Mouse (Mus musculus): Measurements from ENCODE around the gene Zfp574. TPM values are rescaled to one million over a fixed set of nuclear protein-coding genes. Genes with fewer than 3 reads are reported as not detected.
"Not testable (repeated sequence)": the region's sequence is repeated elsewhere in the genome, so short reads cannot be mapped to it uniquely, and the experiment has no call there.

The Zfp574 gene
- 10 to 100 TPM; 29.2 to 29.6 TPM for total RNA-seq (2021)

DNA sequence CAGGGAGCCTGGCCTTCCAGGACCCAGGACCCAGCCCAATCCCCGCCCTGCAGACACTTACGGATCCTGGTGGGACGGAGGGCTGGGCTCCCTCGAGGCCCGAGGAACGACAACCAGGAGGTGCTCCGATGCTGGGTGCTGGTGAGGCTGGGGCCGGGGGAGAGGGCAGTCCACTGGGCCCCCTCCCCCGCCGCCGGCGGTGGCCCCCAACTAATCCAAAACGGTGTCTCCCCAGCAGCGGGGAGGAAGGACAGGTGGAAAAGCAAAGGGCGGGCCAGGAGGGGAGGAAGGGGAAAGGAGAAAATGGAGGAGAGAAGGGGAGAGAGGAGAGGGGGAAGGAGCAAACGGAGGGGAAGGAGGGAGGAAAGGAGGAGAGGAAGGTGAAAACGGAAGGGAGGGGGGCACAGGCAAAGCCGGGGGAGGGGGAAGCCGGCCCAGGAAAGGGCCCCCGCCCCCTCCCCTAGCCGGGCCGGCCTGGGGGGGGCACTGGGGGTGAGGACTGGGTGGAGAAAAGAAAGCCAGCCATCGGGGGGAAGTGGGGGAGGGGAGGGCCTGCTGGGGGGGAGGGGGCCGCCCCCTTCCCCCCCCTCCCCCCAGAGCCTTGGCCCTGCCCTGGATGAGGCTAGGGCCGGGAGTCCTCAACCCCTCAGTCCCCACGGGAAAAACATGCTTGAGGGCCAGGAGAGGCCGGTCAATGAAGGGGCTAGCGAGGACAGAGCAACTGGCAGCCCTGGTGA, at the start of gene Zfp574, which contains the start of gene Grik5:
Zfp574 (plus strand) TSS at position 589 of the 737 bp plus-strand sequence.
Grik5 (minus strand) TSS at position 368 of the 737 bp plus-strand sequence.
- no peak for DNase-seq (ENCODE audit: extremely low spot score in 1 of 2, low spot score in 1 of 2)

DNA sequence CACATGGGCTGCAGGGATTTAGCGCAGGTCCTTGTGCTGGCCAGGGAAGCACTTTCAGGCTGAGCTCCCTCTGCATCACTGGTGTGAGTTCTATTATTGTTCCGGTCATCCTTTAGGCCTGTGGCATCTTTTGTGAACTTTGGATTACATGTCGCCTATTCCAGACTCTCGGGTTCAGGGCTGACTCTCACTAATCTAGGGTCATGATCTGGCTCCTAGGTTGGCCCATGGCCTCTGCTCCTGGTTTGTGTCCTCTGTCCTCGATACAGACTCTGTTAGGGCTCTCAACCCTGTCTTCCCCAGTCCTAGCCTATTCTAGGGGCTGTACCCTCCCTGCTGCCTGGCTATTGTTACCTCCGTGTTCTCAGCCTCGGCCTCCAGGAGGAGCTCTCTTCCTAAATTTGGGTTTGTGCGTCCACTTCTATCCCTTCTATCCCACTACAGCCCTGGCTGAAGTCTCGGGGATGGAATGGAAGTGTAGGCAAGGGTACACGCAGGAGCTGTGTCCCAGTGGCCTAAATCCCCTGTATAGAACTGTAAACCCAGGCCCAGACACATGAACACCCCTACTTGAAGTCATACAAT, 46.4 kb upstream of the Zfp574 start:
- DNase-seq (ENCODE audit: extremely low spot score in 1 of 2, low spot score in 1 of 2) = peak in 1 of 2 experiments; percentile 32

DNA sequence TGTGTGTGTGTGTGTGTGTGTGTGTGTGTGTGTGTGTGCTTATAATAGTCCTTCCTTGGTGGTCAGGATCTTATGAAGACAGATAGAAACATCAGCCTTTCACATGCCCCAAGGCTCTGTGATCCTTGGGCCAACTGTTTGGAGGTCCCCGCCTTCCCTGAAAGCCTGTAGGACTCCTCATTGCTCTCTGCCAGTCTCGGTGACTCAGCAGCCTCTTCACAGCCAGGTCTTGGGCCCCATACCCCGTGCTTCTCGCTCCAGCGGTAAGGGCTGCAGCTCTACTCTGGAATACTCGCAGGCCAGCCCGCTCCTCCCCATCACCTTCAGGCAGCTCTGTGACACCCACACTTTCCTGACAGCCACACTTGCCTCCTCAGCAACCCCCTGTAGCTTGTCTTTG, 45.9 kb upstream of the Zfp574 start:
- DNase-seq (ENCODE audit: extremely low spot score in 1 of 2, low spot score in 1 of 2) = no peak

DNA sequence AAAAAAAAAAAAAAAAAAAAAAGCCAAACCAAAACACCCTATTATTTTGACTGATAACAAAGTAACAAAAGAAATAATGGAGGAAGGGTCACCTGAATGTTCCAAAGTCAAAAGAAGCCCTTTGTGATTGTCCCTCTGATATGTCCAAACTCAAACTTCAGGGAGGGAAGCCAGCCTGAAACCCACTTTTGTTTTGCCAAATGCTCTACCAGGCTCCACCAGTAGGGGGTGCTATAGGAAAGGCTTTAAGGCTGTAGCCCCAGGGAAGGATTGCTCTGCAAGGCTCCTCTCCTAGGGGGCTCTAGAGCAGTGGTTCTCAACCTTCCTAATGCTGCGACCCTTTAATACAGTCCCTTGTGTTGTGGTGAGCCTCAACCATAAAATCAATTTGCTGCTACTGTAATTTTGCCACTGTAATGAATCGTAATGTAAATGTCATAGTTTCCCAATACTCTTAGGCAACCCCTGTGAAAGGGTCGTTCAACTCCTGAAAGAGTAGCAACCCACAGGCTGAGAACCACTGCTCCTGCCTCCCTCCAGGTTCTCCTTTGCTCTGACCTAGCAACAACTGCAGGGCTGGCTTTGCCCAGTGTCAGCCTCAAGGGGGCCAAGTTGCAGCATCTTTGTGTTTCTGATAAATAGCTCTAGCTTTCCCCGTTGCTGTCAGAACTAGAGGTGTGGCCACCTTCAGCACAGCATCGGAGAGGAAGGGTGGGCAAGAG, 42.2 kb upstream of the Zfp574 start:
- peak; percentile 78 to 95 for DNase-seq (ENCODE audit: extremely low spot score in 1 of 2, low spot score in 1 of 2)

DNA sequence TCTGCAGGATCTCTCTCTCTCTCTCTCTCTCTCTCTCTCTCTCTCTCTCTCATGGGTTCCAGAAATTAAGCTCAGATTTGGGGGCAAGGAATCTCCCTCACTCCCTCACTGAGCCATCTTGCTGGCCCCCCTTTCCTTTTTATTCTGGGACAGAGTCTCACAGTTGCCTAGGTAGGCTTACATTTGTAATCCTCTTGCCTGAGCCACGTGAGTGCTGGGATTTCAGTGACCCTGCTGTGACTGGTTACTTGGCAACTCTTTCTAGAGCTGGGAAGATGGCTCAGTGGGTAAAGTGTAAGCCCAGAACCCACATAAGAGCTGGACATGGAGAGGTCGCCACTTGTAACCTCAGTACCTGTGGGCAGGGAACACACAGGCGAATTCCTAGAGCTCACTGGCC, 40.8 kb upstream of the Zfp574 start:
- no peak for DNase-seq (ENCODE audit: extremely low spot score in 1 of 2, low spot score in 1 of 2)

DNA sequence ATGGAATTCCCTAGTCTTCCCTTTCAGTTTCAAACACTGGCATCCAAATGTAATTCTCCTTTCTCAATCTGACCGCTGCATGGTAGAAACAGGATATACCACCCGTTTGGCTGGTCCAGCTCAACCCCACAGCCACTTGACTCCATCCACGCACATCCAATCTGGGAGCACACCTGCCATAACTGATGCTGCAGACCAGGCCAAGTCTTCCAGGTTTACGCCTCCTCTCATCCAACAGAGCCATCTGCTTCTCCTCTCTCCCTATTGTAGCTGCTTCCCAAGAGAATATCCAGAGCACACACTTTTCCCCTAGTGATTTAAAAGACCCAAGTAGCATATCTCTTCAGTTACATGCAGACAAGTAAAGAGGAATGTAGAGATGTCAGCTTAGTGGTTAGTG, 37.6 kb upstream of the Zfp574 start:
- no peak for DNase-seq (ENCODE audit: extremely low spot score in 1 of 2, low spot score in 1 of 2)

DNA sequence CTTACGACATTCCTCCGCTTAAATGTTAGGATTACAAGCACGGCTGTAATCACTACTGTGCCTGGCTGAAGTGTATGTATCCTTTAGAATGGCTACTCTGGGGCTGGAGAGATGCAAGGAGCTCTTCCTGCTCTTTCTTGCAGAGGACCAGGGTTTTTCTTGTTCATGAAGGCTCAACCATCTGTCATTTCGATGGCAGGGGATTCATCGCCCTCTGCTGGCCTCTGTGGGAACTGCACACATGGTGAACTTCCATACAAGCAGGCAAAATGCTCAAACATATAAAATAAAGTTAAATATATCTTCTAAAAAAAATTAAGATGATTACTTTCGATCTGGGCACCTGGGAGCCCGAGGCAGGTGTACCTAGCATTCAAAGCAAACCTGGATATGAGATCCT, 36.5 kb upstream of the Zfp574 start:
- peak; percentile 80 to 95 for DNase-seq (ENCODE audit: extremely low spot score in 1 of 2, low spot score in 1 of 2)

DNA sequence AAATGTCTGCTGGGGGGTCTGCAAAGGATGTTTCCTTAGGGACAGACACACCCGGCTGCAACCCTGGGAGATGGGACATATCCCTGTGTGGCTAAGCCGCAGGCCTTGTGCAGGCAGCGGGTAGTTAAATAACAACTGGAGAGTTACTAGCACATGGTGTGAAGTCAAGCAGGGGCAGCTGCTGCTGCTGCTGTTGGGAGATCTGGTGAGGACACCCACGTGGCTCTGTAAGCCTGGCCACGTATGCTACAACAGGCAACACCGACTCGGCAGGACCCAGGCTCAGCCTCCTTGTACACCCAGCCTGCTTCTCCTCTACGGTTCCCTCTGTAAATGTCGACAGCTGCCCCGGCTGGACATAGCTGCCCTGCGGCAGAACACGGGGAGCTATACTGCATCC, 30.4 kb upstream of the Zfp574 start:
- DNase-seq (ENCODE audit: extremely low spot score in 1 of 2, low spot score in 1 of 2) = no peak

DNA sequence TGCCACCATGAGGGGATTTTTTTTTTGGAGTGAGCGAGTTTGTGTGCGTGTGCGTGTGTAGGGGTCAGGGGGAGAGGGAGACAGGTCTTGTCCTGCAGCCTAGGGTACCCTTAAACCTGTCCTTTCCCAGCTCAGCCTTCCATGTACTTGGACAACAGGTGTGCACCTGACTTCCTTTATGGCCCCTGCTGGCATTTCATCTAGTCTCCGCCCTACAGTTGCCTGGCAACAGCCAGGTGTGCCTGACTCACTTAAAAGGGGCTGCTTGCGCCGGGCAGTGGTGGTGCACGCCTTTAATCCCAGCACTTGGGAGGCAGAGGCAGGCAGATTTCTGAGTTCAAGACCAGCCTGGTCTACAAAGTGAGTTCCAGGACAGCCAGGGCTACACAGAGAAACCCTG, 27.8 kb upstream of the Zfp574 start:
- DNase-seq (ENCODE audit: extremely low spot score in 1 of 2, low spot score in 1 of 2) = not testable (repeated sequence)

DNA sequence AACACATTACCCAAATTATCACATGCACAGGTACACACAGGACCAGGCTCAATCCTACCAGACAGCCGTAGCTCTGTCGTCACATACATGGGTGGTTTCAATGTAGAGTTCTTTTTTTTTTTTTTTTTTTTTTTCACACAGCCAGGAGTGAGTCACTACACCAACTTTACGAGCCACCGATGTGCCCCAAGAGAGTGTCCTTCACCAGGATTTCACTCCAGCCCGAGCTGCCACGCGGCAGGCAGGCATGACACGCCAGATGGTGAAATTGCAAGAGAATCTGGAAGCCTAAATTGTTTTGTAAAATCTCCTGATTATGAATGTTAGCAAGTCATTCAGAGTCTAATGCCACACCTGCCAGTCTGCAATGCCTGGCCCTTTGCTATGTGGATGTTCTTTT, 25.0 kb upstream of the Zfp574 start:
- no peak for DNase-seq (ENCODE audit: extremely low spot score in 1 of 2, low spot score in 1 of 2)

DNA sequence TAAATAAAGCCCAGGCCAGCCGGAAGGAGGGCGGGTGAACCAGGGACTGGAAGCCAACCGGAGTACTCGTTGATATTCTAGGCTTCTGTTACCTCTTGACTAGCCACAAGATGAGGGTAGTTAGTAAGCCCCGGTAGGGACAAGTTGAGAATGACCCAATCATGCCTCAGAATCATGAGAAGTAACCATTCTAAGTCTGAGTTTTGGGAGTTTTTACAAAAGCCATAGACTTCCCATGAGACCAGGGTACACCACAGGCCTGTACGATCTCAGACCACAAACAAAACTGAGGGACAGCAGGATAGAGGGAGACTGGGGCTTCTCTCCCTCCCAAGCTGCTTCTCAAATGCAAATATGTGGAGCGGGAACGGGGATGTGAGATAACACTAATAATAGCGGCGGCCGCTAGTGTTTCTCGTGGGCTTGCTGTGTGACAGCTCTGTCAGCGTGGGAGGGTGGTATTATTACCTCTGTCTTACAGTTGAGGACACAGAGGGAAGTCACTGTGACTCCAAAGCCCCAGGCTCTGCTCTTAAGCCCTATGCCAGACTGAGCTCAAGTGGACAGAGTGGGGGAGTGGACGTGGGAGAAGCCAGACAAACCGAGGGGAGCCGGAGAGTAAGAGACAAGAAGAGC, 23.0 kb upstream of the Zfp574 start:
- no peak for DNase-seq (ENCODE audit: extremely low spot score in 1 of 2, low spot score in 1 of 2)

DNA sequence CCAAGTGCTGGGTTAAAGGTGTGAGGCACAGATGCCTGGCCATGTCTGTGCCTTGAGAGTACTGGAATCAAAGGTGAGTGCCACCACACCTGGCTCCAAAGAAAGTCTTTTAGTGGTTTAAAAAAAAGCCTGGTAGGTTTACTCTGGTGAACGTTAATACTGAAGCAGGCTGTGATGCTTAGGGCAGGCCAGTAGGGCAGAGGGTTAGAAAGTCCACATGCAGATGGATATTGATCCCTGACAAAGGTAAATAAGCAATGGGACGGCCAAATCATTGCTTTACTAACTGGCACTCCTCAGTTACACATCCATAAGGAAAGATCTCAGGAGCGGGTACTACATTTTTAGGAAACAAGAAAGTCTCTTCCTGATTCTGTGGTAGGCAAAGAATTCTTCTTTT, 19.8 kb upstream of the Zfp574 start:
- DNase-seq (ENCODE audit: extremely low spot score in 1 of 2, low spot score in 1 of 2) = no peak

DNA sequence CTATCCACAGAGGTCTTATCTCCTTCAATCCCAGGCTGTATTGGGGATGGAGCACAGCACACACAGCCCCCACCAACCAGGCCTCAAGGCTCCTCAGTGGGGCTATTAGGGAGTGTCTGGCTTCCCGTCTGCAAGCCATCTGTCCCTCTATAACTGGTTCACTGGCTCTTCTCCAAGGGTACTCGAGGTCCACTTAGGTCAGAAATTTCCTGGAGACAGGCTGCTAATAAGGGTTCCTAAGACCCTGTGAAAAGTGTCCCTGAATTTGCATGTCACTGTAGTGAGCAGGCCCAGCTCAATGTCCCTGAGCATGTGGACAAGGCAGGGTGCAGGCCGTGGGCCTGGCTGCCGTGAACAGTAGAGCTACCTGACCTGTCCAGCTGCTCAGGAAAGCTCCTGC, 15.4 kb upstream of the Zfp574 start:
- no peak for DNase-seq (ENCODE audit: extremely low spot score in 1 of 2, low spot score in 1 of 2)

DNA sequence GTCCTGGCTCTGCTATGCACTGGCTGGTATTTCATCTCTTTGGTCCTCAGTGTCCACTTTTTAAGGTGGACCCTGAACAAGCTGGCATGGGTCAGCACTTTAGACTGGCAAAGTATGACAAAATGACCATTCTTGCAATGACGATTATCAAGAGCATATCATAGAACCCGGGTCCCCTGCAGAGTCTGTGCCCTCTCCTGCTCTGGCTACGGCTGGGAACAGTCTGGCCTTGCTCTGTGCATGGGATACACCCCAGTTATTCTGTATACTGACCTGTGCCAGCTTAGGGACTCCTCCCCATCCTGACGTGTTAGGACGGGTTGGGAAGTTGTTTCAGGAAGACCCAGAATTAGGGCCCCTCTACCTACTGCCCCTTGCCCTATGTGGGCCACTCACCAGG, 14.5 kb upstream of the Zfp574 start:
- no peak for DNase-seq (ENCODE audit: extremely low spot score in 1 of 2, low spot score in 1 of 2)

DNA sequence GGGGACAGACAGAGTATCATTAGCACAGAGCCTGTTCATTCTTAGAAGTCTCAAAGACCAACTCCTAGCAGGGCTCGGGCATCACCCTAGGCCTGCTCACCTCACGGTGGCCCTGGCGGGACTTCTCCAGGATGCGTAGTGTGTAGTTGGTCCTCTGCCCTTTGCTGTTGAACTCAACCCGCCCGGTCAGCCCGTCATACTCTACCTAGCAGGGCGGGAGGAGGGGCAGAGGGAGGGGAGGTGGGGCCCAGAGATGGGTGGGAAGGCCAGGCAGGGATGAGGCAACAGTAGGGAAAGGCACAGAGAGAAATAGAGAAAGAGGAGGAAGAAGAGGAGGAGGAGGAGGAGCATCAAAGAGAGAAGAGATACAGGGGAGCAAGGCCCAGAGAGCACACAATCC, 14.0 kb upstream of the Zfp574 start:
- DNase-seq (ENCODE audit: extremely low spot score in 1 of 2, low spot score in 1 of 2) = no peak

DNA sequence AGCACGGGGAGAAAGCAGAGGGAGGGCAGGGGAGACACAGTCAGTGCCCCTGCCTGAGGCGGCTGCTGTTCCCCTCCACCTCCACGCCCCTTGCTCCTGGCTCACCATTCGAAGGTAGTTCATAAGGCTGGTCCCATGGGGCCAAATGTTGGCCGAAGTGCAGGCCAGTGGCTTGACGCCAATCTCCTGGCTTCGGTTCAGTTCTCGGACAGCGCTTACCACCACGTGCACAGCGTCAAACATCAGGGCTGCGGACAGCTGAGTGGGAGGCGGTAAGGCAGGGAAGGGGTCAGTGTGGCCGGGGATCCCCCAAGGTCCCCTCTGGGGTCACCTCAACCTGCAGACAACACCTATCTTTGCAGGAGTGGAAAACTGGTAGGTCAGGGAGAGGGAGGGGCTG, 13.5 kb upstream of the Zfp574 start:
- no peak for DNase-seq (ENCODE audit: extremely low spot score in 1 of 2, low spot score in 1 of 2)

DNA sequence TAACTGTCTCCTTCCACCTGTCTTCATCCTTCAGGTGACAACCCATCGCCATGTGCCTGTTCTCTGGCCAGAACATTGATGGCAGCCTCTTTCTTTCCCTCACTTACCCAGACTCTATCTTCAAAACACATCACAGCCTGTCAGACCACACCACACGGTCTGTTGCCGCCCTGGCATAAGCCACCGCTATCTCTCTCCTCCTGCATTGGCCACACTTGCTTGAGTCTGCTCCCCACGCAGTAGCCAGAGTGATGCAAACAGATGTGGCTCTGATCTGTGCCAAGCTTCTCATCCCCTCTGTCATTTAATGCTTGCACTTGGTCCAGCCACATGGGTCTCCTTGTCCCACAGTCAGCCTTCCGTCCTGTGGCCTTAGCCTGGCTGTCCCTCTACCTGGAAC, 9.0 kb upstream of the Zfp574 start:
- no peak for DNase-seq (ENCODE audit: extremely low spot score in 1 of 2, low spot score in 1 of 2)

DNA sequence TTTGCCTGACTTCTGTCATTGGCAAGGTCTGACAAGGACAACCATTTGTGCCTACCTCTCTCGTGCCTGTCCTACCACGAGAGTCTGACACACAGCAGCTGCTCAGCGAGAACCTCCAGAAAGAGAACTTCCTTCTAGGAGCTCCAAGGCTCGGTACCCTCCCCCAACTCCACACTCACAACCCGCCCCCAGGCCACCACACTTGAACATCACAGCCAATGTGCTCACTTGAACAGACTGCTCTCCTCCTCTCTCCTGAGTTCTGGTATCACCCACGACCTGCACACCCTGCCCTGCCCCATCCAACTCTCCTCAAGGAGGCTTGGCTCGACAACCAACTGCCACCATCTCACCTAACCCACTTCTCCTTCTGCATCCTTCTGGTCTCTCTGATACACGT, 8.5 kb upstream of the Zfp574 start:
- DNase-seq (ENCODE audit: extremely low spot score in 1 of 2, low spot score in 1 of 2) = no peak

DNA sequence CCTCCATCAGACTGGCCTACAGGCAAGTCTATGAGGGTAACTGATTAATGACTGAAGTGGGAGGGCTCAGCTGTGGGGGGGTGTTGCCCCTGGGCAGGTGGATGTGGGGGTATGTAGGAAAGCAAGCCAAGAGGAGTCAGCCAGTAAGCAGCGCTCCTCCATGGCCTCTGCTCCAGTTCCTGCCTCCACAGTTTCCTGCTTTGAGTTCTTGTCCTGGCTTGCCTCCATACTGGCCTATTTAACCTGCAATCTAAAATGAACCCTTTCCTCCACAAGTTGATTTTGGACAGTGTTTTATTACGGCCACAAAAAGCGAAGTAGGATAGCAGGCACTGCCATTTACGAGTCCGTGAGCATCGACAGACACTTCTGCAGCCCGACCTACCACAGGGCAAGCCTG, 5.0 kb upstream of the Zfp574 start:
- no peak for DNase-seq (ENCODE audit: extremely low spot score in 1 of 2, low spot score in 1 of 2)

DNA sequence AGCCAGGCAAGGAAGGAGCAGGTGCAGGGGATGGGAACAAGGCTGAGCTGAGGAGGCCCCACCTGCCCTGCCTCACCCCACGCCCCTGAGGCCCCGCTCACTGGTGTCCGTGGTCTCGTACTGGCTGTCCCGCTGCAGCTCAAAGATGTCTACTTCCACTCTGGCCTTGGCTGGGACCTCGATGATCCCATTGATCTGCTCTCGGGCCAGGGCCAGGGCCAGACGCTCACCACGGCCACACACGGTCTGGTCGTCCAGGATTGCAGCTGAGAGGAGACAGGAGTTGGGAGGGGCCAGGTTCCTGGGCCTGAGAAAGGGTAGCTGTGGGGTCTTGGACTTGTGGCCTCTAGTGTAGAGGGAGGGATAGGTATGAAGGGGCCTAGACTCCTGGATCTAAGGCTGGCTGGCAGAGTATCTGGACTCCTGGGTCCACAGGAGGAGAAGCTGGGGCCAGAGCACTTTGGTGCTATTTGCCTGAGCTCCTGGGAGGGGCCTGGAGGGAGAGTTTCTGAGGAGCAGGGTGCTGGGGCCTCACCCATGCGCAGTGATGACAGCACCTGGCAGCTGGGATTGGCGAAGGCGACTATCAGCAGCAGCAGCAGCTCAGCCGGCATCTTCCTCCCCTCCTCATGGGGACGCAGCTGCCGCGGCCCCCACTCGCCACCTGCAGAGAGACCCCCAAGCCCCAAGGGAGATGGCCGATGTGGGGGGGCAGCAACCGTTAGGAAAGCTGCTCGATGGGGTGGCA, 4.3 kb upstream of the Zfp574 start:
- DNase-seq (ENCODE audit: extremely low spot score in 1 of 2, low spot score in 1 of 2) = no peak

DNA sequence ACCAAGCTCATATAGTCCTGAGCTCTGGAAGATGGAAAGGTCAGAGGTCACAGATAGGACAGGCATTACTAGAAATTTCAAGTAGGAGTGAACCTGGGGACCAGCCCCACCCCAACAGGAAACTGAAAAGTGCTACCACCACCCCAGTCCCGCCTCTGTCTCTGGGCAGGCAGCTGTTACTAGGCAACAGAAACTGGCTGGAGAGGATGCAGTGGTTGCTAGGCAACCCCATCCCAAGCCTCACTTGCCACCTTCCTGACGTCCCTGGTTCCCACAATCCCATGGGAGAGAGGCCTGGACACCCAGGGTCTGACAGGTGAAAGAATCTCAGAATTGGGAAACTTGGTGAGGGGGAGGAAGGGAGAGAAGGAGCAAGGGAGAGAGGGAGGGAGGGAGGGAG, 3.6 kb upstream of the Zfp574 start:
- no peak for DNase-seq (ENCODE audit: extremely low spot score in 1 of 2, low spot score in 1 of 2)

Data from layer of hippocampus, postnatal 25 days (tissue).